Mouse (Mus musculus) splenic B cell, adult 2 months (primary cell): ENCODE results near the gene Serp2.

Experiments used
- DNase-seq: peaks from one replicate; pipeline ENCODE4 v3.0.0-alpha.2; 2011; ENCODE audit warnings: low read depth, low spot score
- H3K27me3 ChIP-seq: 2 replicates; pipeline ENCODE4 v1.6.1; 2012; ENCODE audit warnings: mild to moderate bottlenecking, low read length, moderate library complexity, mixed read lengths; ENCODE audit not compliant: control insufficient read depth, poor library complexity, insufficient read depth, severe bottlenecking
- H3K36me3 ChIP-seq: 2 replicates; pipeline ENCODE4 v1.6.1; 2012; ENCODE audit warnings: mild to moderate bottlenecking, low read length, moderate library complexity, mixed read lengths; ENCODE audit not compliant: control insufficient read depth, poor library complexity, insufficient read depth, severe bottlenecking

The Serp2 gene

DNA sequence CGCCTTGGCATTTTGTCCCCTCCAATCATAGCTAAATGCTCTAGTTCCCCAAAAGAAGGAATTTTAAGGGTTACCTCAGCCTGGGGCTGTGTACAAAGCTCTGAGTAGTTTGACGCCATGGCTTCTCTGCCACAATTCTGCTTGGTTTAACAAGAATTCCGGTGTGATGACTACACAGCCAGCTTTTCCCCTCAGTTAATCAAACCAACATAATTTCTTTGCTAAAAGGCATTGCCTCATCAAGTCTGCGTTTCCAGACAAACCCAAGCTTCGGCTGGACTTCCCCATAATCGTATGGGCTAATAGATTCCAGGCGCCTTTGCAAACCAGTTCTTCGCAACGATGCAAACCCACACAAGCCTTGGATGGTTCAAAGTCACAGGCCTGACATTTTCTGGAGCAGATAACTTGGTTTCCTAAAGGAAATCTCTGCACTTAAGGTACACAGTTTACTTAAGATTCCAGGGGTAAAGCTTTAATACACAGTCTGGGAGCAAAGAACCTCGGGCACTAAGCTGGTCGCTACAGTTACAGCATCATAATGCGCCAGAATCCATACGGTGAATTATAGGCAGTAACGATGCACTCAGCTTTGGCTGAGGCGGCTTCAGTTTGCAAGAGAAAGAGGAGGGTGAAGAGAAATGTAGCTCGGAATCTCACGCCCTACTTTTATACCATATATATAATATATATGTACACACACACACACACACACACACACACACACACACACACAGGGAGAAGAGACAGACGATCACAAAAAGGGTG lies 1.2 kb downstream of the Serp2 start:
- Histone ChIP-seq H3K27me3 (no peaks in the 10 kb centered on the region), H3K36me3 (no peaks in the 10 kb centered on the region)
- no peak for DNase-seq

DNA sequence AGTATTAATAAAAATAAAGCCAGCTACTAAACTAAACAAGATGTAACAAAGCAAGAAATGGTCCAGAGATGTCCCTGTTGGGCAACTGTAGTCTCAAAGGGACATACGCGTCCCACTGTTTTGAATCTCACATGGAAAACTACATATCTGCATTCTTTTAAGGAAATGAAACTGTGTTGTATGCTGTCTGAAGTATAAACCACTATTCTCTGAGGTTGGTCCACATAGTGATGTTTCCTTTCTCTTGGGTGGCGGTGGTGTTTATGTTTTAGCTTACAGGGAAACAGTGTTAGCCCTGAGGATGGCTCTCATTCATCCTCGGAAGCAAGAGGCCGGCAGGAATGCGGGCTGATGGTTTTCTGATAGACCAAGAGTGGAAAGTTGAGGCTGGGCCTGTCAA lies 12.6 kb downstream of the Serp2 start:
- H3K36me3 ChIP-seq: no peaks in the 10 kb centered on the region
- peak; percentile 17 for DNase-seq
- H3K27me3 ChIP-seq: no peaks in the 10 kb centered on the region

DNA sequence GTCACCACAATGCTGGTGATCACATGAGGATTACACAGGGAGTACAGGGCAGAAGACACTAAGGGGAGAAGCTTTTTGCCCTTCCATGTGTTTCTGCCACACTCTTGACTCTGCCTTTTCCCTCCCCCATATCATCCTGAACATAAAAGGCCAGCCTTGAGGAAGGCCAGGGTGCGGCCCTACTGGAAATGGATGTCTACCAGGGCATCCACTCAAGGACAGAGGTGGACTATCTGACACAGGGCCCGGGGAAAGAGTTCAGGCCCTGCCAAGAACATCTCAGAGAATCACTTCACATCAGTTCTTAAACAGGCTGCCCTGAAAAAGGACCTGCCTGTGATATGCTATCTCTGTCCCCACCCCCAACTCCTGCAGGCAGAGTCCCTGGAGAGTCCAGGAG lies 15.3 kb downstream of the Serp2 start:
- H3K27me3 ChIP-seq: no peaks in the 10 kb centered on the region
- DNase-seq: no peak
- no peaks in the 10 kb centered on the region for H3K36me3 ChIP-seq

DNA sequence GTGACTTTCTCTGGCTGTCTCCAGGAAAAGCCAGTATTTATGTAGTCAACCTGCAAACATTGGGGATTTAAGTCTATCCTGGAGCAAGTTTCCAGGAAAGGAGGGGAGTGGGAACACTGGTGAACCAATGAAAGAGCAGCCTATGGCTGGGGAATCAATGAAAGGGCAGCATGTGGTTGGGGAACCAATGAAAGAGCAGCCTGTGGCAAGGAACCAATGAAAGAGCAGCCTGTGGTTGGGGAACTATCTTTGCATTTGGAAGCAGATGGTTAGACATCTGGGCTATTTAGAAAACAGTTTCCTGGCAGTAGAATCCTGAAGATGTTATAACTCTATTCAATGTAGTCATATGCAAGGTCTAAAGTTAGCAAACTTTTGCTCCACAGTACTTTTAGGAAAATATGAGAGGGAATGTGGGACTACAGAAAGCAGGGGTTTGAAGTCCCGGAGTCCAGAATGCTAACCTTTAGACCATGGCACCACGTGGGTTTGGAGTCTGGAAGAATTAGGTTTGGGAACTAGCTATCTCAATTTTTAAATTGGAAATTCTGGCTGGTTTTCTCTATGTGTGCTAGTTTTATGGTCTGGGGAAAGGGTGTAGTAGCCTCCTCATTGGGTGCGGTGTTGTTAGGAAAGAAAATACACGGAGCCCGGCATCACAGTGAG lies 16.6 kb downstream of the Serp2 start:
- H3K27me3 ChIP-seq: no peaks in the 10 kb centered on the region
- DNase-seq: no peak
- no peaks in the 10 kb centered on the region for H3K36me3 ChIP-seq

DNA sequence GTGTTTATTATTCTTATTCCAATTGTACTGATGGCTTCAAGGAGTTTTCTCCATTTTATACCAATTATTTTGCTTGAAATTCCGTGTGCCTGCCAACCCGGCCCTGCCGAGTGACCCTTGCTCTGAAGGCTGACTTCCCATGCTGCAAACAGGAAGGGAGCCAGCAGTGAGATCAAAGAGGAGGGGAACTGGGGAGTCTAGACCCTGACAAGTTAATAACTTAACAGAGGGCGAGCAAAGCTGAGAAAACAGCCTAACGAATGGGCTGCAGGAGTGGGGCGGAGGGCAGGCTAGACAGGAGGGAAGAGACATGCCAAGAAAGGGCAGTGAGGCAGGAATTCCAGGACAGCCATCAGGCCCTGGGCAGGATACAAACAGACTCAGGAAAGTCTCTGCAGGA lies 19.8 kb downstream of the Serp2 start:
- Histone ChIP-seq H3K27me3 (no peaks in the 10 kb centered on the region), H3K36me3 (no peaks in the 10 kb centered on the region)
- no peak for DNase-seq

DNA sequence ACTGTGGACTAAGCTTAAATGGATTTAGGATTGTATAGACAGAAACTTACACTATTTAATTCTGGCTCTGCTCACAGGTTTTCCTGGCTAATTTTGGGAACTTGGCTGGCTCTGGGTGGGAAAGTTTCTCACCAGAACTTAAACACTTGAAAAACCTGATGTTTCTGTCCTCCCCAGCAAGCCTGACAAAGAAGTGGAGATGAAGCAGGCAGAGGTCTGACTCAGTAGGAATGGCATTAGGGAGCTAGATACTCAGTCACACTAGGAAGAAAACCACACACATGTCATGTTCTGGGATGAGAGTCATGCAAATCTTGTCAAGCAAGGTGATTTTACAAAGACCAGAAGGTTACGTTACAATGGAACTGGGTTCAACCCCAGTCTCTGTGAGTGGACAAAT lies 21.6 kb downstream of the Serp2 start:
- H3K36me3 ChIP-seq: no peaks in the 10 kb centered on the region
- H3K27me3 ChIP-seq: no peaks in the 10 kb centered on the region
- no peak for DNase-seq

DNA sequence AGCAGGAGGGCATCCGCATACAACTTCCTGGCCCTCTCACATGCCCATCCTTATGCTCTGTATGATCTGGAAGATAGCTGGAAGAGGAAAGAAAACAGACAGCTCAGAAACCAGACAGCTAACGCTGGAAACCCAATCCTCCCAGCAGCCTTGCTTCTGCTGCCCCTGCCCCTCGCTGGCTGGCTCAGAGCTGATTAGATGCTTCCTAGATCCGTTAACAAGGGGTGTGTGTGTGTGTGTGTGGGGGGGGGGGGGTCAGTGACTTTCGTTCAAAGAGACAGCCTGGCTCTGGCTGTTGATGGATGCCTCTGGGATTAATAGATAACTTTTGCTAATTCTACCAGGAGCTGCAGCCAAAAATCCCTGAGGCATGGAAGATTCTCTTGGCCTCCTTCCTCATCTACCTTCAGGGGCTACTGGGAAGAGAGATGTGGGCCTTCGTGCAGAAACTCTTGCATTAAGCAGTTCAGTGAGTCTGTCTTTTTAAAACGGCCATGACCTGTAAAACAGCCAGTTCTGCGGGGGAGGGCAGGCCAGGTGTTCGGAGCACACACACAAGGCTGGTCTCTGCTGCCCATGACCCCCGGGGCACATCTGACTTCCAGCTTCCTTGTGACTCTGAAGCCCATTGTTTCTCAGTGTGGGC lies 23.4 kb downstream of the Serp2 start:
- Histone ChIP-seq H3K36me3 (no peaks in the 10 kb centered on the region), H3K27me3 (no peaks in the 10 kb centered on the region)
- no peak for DNase-seq

DNA sequence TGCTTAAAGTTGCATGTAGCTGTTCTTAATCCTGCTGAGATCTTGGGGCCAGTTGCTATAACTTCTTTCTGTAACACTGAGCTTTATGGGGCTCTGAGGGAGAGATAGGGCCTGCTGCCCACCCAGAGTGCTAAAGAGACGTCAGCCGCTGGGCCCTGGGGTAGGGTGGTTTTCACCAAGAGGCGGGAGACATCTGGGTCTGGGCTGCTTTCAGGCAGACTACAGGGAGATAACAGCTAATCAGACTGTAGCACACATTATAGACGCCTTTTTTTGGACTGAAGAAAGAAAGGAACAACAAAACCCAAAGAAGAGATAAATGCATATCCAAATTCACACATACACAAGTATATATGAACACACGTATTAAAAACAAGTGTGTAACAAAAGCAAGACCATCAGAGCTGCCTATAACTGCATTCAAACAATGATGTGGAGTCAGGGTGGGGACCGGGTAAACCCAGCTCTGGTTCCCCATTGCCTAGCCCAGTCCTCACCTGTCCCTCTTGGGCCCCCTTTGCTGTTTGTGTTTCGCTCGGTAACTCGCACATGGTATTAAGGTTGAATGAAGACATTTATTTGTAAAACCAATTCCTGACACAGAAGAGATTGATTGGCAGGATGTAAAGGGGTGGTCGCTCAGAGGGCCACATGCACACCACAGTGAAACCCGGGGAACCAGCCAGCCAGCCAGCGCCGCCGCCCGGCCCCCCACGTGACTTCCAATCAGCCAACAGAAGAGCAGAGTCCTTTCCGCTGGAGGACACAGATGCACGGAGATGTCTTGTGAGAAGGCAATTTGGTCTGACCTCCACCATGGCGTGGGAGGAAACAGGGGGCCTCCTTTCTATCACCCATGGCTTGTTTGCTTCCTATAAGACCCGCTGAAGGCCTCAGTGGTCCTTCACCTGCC lies 24.2 kb downstream of the Serp2 start:
- DNase-seq: peak; percentile 27
- Histone ChIP-seq H3K27me3 (no peaks in the 10 kb centered on the region), H3K36me3 (no peaks in the 10 kb centered on the region)

DNA sequence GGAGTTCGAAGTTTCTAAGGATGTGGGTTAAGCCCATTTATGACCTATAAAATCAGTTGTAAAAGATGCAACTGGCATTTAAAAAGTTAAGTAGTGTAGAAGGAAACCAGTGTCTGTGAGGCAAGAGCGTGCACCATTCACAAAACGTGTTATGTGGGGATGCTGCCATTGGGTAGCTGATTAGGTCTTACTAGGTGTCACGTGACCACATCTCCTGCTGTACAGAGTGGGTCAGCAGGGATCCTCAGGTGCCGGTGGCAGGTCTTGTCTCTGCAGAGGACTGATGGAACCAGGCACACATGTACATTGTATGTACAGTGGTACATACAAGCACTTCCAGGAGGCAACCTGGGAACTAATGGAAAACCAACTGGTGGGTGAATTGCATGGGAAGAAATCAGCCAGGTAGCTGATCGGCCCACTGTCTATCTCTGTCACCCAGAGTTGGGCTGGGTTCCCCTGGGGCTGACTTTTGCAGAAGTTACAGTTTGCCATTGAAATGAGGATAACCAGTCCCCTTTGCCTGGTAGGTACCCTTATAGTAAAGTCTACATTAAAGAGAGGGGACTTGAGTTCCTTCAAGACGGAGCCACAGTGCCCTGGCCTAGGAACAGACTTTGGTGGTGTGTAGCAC lies 25.5 kb downstream of the Serp2 start:
- Histone ChIP-seq H3K27me3 (no peaks in the 10 kb centered on the region), H3K36me3 (no peaks in the 10 kb centered on the region)
- DNase-seq: no peak

DNA sequence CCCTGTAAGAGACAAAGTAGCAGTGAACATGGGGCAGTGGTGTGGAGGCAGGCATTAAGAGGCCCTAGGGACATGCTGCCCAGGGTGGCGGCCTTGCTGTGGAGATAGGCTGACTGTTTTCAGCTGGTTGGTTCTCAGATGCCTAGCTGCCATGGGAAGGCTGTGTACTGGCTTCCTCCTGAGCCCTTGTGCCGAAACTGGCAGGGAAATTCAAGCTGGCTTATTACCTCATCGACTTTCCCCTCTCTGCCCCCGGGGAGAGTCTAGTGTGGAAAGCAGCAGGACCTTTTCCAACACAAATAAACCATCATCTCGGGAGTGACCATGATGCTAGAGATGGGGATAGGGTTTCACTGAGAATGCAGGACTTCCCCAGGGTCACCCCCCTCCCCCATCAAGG lies 28.0 kb downstream of the Serp2 start:
- Histone ChIP-seq H3K27me3 (no peaks in the 10 kb centered on the region), H3K36me3 (no peaks in the 10 kb centered on the region)
- no peak for DNase-seq

DNA sequence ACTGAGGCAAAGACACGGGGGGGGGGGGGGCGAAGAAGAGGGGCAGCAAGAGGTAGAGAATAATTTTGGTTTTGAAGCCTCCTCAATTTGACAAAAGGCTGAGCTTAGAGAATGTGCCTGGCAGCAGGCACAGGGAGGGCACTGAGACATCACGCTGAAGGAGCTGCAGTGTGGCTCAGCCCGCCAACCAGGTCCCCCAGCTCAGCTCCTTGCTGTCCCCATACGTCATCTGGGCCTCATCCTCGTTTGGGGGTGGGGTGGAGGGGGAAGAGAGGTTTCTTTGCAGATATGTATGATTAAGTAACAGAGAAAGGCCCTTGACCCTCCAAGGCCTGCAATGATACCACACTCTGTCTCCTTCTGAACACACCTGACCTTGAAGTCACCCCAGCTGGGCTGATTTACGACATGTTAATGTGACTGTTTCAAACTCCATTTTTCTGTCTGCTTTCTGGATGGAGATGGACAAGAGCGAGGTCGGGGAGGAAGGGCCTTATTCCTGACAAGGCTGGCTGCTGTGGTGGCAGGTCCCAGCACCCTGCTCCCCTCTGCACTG lies 28.9 kb downstream of the Serp2 start:
- Histone ChIP-seq H3K36me3 (no peaks in the 10 kb centered on the region), H3K27me3 (no peaks in the 10 kb centered on the region)
- no peak for DNase-seq

DNA sequence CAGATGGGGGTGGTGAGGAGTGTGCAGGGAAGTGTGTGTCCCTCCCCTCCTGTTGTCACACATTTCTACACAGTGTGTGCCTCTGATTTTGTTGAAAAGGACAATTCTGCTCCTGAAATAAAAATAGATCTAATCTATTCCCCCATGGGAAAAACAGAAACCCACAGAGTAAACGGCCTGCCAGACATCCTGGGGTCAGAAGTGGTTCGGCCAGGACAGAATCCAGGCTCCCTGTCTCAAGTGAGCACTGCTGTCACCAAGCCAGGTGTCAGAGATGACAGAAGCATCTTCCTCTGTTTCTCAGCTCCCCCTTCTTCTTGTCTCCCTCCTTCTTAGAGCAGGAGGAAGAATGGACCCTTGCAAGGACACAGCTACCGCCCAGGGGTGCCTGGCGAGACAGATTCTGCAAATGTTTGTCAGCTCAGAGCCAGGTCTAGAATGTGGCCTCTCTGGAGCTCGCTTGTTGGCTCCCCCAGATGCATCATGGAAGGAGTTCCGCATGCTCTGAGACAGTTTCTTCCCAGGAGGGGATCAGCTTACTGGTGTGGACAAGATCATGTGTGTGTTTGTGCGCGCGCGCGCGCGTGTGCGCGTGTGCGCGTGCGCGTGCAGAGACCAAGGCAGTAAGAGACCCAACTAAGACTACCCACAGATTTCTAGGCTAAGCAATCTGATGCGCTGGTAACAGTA lies 29.5 kb downstream of the Serp2 start:
- Histone ChIP-seq H3K27me3 (no peaks in the 10 kb centered on the region), H3K36me3 (no peaks in the 10 kb centered on the region)
- no peak for DNase-seq

DNA sequence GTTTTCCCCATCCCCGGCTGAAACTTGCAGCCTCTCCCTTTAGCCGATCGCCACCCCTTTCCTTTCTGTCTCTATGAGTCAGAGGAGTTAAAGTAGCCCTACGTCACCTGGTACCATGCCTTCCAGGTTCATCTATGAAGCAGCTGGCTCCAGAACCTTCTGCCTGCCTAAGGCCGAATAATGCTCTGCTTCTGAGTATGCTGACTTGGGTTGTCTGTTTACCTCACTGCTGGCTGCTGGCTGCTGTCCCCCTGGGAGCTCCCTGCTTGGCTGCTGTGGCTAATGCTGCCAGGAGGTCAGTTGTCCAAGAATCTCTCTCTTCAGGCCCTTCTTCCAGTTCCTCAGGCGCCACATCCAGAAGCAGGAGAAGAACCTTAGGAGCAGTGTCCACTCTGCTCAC lies 30.2 kb downstream of the Serp2 start:
- H3K36me3 ChIP-seq: no peaks in the 10 kb centered on the region
- H3K27me3 ChIP-seq: no peaks in the 10 kb centered on the region
- DNase-seq: no peak

DNA sequence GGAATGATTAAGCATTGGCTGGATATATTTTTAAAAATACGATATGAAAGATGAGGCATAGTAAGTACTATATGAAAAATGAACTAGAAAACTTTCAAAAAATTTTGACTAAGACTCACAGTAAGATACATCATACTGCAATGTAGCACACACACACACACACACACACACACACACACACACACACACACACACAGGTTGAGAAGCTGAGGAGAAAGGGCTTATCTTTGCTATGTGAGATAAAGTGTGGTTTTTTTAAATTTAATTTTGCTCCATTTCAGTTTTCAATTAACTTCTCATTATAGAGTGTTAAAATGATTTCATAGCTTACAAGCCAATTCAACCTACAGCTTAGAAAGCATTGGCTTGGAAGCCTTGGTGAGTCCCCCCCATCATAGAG lies 33.3 kb downstream of the Serp2 start:
- no peaks in the 10 kb centered on the region for H3K36me3 ChIP-seq
- DNase-seq: no peak
- H3K27me3 ChIP-seq: no peaks in the 10 kb centered on the region
